Mouse (Mus musculus) adrenal gland, postnatal 0 days (tissue): ENCODE results near the gene Dnajb14. TPM values are rescaled to one million over a fixed set of nuclear protein-coding genes. Genes with fewer than 3 reads are reported as not detected.

ENCODE experiments used
- polyA plus RNA-seq: library from polyadenylated mRNA; unstranded; fragments of >200 nt; fragmentation: Nextera tagmentation; extraction: Ambion mirVana; gene quantifications from 2 replicates; pipeline ENCODE4 v1.2.1, GENCODE M21; 2015

The Dnajb14 gene
- polyA plus RNA-seq, result 11.9 and 15.3 TPM in 2 replicates

GRCm38 (mm10) chr3:137867437-137868093 lies at the start of gene Dnajb14:
Gene Dnajb14, plus strand, starts transcription at chr3:137867675.

GRCm38 (mm10) chr3:137864124-137864987 lies 3.1 kb upstream of the Dnajb14 start, which contains the start of gene H2afz:
Gene H2afz, plus strand, starts transcription at chr3:137864487.

GRCm38 (mm10) chr3:137918172-137918931 lies 50.9 kb downstream of the Dnajb14 start, which contains the start of gene Lamtor3:
Gene Lamtor3, plus strand, starts transcription at chr3:137918506.

Other genes with a start within 250 kb of the Dnajb14 start
- 8.5 and 11.8 TPM in 2 replicates for gene Ddit4l, start 246.1 kb upstream of the Dnajb14 start, polyA plus RNA-seq
- not detected in 2 replicates for gene Gm21962, start 196.2 kb upstream of the Dnajb14 start, polyA plus RNA-seq
- 1,565 and 2,053 TPM in 2 replicates for gene H2afz, start 3.2 kb upstream of the Dnajb14 start, polyA plus RNA-seq
- gene Lamtor3, start 50.8 kb downstream of the Dnajb14 start, polyA plus RNA-seq, result 103 and 112 TPM in 2 replicates
- 10.3 and 16.8 TPM in 2 replicates for gene Dapp1, start 113.9 kb downstream of the Dnajb14 start, polyA plus RNA-seq
- 0.13 and 0.18 TPM in 2 replicates for gene 1110002E22Rik, start 197.4 kb downstream of the Dnajb14 start, polyA plus RNA-seq
- 0.09 and 0.12 TPM in 2 replicates for gene Gm5105, start 199.7 kb downstream of the Dnajb14 start, polyA plus RNA-seq